Mouse (Mus musculus) left cerebral cortex, adult 2 months (tissue): ENCODE results near the gene Golph3l. TPM values are rescaled to one million over a fixed set of nuclear protein-coding genes. Genes with fewer than 3 reads are reported as not detected.

Experiments used
- DNase-seq, 2 experiments: peaks; one replicate each; pipeline ENCODE4 v3.0.0; 2021 to 2022; ENCODE audit warnings: low spot score in 2 of 2, mixed read lengths in 1 of 2; ENCODE audit errors: extremely low spot score in 1 of 2
- H3K27ac ChIP-seq: fragments of 200-600 bp; 2 replicates; pipeline ENCODE4 v1.8.1; 2022
- H3K4me3 ChIP-seq: fragments of 200-600 bp; 2 replicates; pipeline ENCODE4 v1.8.1; 2022
- CTCF ChIP-seq: fragments of 200-600 bp; IDR thresholded peaks from 2 replicates; pipeline ENCODE4 v1.8.1; 2022; ENCODE audit warnings: antibody characterized with exemption, mild to moderate bottlenecking, moderate library complexity
- intact Hi-C: fragments of 180-260 bp; cut with DNase I; formaldehyde crosslinking; loops from one replicate; pipeline ENCODE4 v1.15.1; 2025
- total RNA-seq, 2 experiments: library from RNA; stranded (reverse); gene quantifications; 2 replicates each; pipeline ENCODE4 v1.2.3; 2021

Golph3l gene
- total RNA-seq, 2 experiments from 2014 or later: 17.2 to 19.9 TPM

- peak overlapping the region; percentile 62 for H3K4me3 ChIP-seq
- DNase-seq: peak; percentile 72 to 74
- peak overlapping the region; percentile 81 for H3K27ac ChIP-seq
- TF ChIP-seq CTCF: no peak
- intact Hi-C loops: loop anchor here (2.0 to 5.0 kb wide), 3 partner anchors 31 to 190 kb away; partner anchors contain the start of genes Ctsk, Mcl1 and Rprd2
Observed at GRCm38 (mm10) chr3:95627763-95628162, 39.0 kb downstream of the Golph3l start.

- no peak for TF ChIP-seq CTCF
- intact Hi-C loops: loop anchor here (5.0 kb wide), 2 partner anchors 132 to 188 kb away; partner anchors contain the start of genes Ctsk and Rprd2
- Histone ChIP-seq H3K27ac (peak overlapping the region; percentile 81), H3K4me3 (peak overlapping the region; percentile 9; the same call in 1 of the 2 replicates)
- peak; percentile 57 to 61 for DNase-seq
Observed at GRCm38 (mm10) chr3:95629755-95630154, 41.0 kb downstream of the Golph3l start.

GRCm38 (mm10) chr3:95630856-95631255, 42.1 kb downstream of the Golph3l start:
- DNase-seq: no peak
- no peak overlapping the region; the same call in 1 of the 2 replicates for H3K27ac ChIP-seq
- intact Hi-C loops: no loop called here
- no peak for TF ChIP-seq CTCF
- no peak overlapping the region for H3K4me3 ChIP-seq

GRCm38 (mm10) chr3:95631304-95631703, 42.6 kb downstream of the Golph3l start:
- intact Hi-C loops: no loop called here
- no peak for TF ChIP-seq CTCF
- H3K27ac ChIP-seq: no peak overlapping the region
- no peak overlapping the region for H3K4me3 ChIP-seq
- DNase-seq: no peak

- DNase-seq: no peak
- no peak overlapping the region for H3K27ac ChIP-seq
- intact Hi-C loops: no loop called here
Observed at GRCm38 (mm10) chr3:95632648-95633588, 44.2 kb downstream of the Golph3l start.

GRCm38 (mm10) chr3:95635636-95636035, 46.9 kb downstream of the Golph3l start:
- intact Hi-C loops: no loop called here
- Histone ChIP-seq H3K27ac (no peak overlapping the region), H3K4me3 (no peak overlapping the region)
- DNase-seq: no peak
- no peak for TF ChIP-seq CTCF

More at GRCm38 (mm10) chr3:95632648-95633588, 44.2 kb downstream of the Golph3l start:
- no peak overlapping the region for H3K4me3 ChIP-seq
- peak; percentile 65 for TF ChIP-seq CTCF

- no peak for DNase-seq
- no peak overlapping the region for H3K27ac ChIP-seq
- intact Hi-C loops: no loop called here
- H3K4me3 ChIP-seq: no peak overlapping the region
- no peak for TF ChIP-seq CTCF
Observed at GRCm38 (mm10) chr3:95636072-95636471, 47.3 kb downstream of the Golph3l start.

GRCm38 (mm10) chr3:95639694-95640093, 51.0 kb downstream of the Golph3l start:
- Histone ChIP-seq H3K27ac (no peak overlapping the region), H3K4me3 (no peak overlapping the region)
- TF ChIP-seq CTCF: peak; percentile 25
- no peak for DNase-seq
- intact Hi-C loops: no loop called here

- no peak for TF ChIP-seq CTCF
- intact Hi-C loops: no loop called here
- no peak for DNase-seq
- Histone ChIP-seq H3K27ac (no peak overlapping the region), H3K4me3 (no peak overlapping the region)
Observed at GRCm38 (mm10) chr3:95643097-95643496, 54.4 kb downstream of the Golph3l start.

- Histone ChIP-seq H3K27ac (no peak overlapping the region), H3K4me3 (no peak overlapping the region)
- intact Hi-C loops: no loop called here
- no peak for DNase-seq
- TF ChIP-seq CTCF: no peak
Observed at GRCm38 (mm10) chr3:95645313-95646235, 56.8 kb downstream of the Golph3l start.

- TF ChIP-seq CTCF: no peak
- Histone ChIP-seq H3K27ac (no peak overlapping the region), H3K4me3 (no peak overlapping the region)
- DNase-seq: no peak
- intact Hi-C loops: no loop called here
Observed at GRCm38 (mm10) chr3:95648016-95648415, 59.3 kb downstream of the Golph3l start.
